Mouse (Mus musculus) heart, embryonic 15.5 days (tissue): ENCODE results near the gene Rbm6. TPM values are rescaled to one million over a fixed set of nuclear protein-coding genes. Genes with fewer than 3 reads are reported as not detected.

ENCODE experiments used
- ATAC-seq: fragments of 200-750 bp; cut with Nextera tagmentation; replicated peaks from 2 replicates; pipeline ENCODE4 v1.8.0; 2017; ENCODE audit warnings: low read depth, moderate TSS enrichment; ENCODE audit not compliant: insufficient number of reproducible peaks, insufficient read depth, low FRiP score
- H3K27ac ChIP-seq: fragments of 300-500 bp; sonication (generic); 2 replicates; pipeline ENCODE4 v1.5.1; 2015; ENCODE audit warnings: mild to moderate bottlenecking, inconsistent platforms
- H3K27me3 ChIP-seq: fragments of 300-500 bp; sonication (generic); 2 replicates; pipeline ENCODE4 v1.6.1; 2015; ENCODE audit warnings: inconsistent platforms
- H3K36me3 ChIP-seq: fragments of 300-500 bp; sonication (generic); 2 replicates; pipeline ENCODE4 v1.6.1; 2015; ENCODE audit warnings: mild to moderate bottlenecking, inconsistent platforms
- H3K4me1 ChIP-seq: fragments of 300-500 bp; sonication (generic); replicated peaks from 2 replicates; pipeline ENCODE4 v1.6.1; 2015; ENCODE audit warnings: inconsistent platforms
- H3K4me2 ChIP-seq: fragments of 300-500 bp; sonication (generic); 2 replicates; pipeline ENCODE4 v1.6.1; 2015; ENCODE audit warnings: inconsistent platforms, mild to moderate bottlenecking, moderate library complexity
- H3K4me3 ChIP-seq: fragments of 300-500 bp; sonication (generic); 2 replicates; pipeline ENCODE4 v1.5.1; 2015; ENCODE audit warnings: mild to moderate bottlenecking, inconsistent platforms
- H3K9ac ChIP-seq: fragments of 300-500 bp; sonication (generic); 2 replicates; pipeline ENCODE4 v1.6.1; 2015; ENCODE audit warnings: mild to moderate bottlenecking, inconsistent platforms
- H3K9me3 ChIP-seq: fragments of 300-500 bp; sonication (generic); replicated peaks from 2 replicates; pipeline ENCODE4 v1.6.1; 2016; ENCODE audit warnings: inconsistent platforms
- WGBS: fragments of 180-500 bp; shearing (Covaris S2); methylation state at CpG from one replicate; pipeline ENCODE4 v1.1.7; 2015; ENCODE audit warnings: mixed read lengths; 5-methylcytosine and 5-hydroxymethylcytosine counted together
- polyA plus RNA-seq: library from polyadenylated mRNA; unstranded; fragments of >200 nt; fragmentation: Nextera tagmentation; extraction: Ambion mirVana; gene quantifications from 2 replicates; pipeline ENCODE4 v1.2.1, GENCODE M21; 2015

Rbm6 gene
- polyA plus RNA-seq, 1 experiment from 2014 or later = 43.2 TPM

- no peak overlapping the region for H3K4me3 ChIP-seq
- H3K9ac ChIP-seq = no peak overlapping the region
- no peak overlapping the region for H3K4me2 ChIP-seq
- H3K9me3 ChIP-seq = no peaks in the 10 kb centered on the region
- 0 out of 2 replicates have a peak, but pooled peaks cover 8% of the 10 kb centered on the region for H3K4me1 ChIP-seq
- H3K36me3 ChIP-seq = peaks cover 97% of the 10 kb centered on the region
- no peak overlapping the region for H3K27ac ChIP-seq
- no peaks in the 10 kb centered on the region for H3K27me3 ChIP-seq
- ATAC-seq = no peak
- 93% methylated on average over 1 of the region's 1 CpGs for WGBS
Observed at GRCm38 (mm10) chr9:107747310-107747709, 125.7 kb downstream of the Rbm6 start.

GRCm38 (mm10) chr9:107746679-107747078 is 126.4 kb downstream of the Rbm6 start:
- Histone ChIP-seq H3K4me3 (no peak overlapping the region), H3K4me2 (no peak overlapping the region), H3K9ac (no peak overlapping the region), H3K36me3 (peaks cover 97% of the 10 kb centered on the region), H3K4me1 (0 out of 2 replicates have a peak, but pooled peaks cover 8% of the 10 kb centered on the region), H3K27ac (no peak overlapping the region), H3K27me3 (no peaks in the 10 kb centered on the region), H3K9me3 (no peaks in the 10 kb centered on the region)
- ATAC-seq = no peak
- 93% methylated on average over 3 of the region's 3 CpGs for WGBS

- WGBS = 92% methylated on average over 6 of the region's 6 CpGs
- ATAC-seq = no peak
Observed at GRCm38 (mm10) chr9:107744061-107744460, 129.0 kb downstream of the Rbm6 start.

GRCm38 (mm10) chr9:107738841-107739202 is 134.2 kb downstream of the Rbm6 start:
- peak; percentile 36; the same call in 1 of the 2 replicates for ATAC-seq
- no peak overlapping the region for H3K4me2 ChIP-seq
- no peaks in the 10 kb centered on the region for H3K9me3 ChIP-seq
- H3K9ac ChIP-seq = no peak overlapping the region
- H3K27ac ChIP-seq = no peak overlapping the region
- H3K4me3 ChIP-seq = no peak overlapping the region
- peaks cover 27% of the 10 kb centered on the region for H3K27me3 ChIP-seq
- peaks cover 54% of the 10 kb centered on the region for H3K36me3 ChIP-seq
- 53% methylated on average over 4 of the region's 4 CpGs for WGBS
- peaks cover 24% of the 10 kb centered on the region for H3K4me1 ChIP-seq

More at GRCm38 (mm10) chr9:107744061-107744460, 129.0 kb downstream of the Rbm6 start:
- Histone ChIP-seq H3K27me3 (no peaks in the 10 kb centered on the region), H3K4me1 (0 out of 2 replicates have a peak, but pooled peaks cover 7% of the 10 kb centered on the region), H3K36me3 (peaks cover 97% of the 10 kb centered on the region), H3K4me2 (no peak overlapping the region), H3K4me3 (no peak overlapping the region), H3K9ac (no peak overlapping the region), H3K27ac (no peak overlapping the region), H3K9me3 (no peaks in the 10 kb centered on the region)

GRCm38 (mm10) chr9:107738020-107738840 is 134.8 kb downstream of the Rbm6 start:
- no peak overlapping the region for H3K4me2 ChIP-seq
- no peak overlapping the region for H3K9ac ChIP-seq
- H3K4me1 ChIP-seq = peaks cover 24% of the 10 kb centered on the region
- peaks cover 48% of the 10 kb centered on the region for H3K36me3 ChIP-seq
- no peak overlapping the region for H3K4me3 ChIP-seq
- no peaks in the 10 kb centered on the region for H3K9me3 ChIP-seq
- H3K27me3 ChIP-seq = peaks cover 27% of the 10 kb centered on the region
- WGBS = 22% methylated on average over 7 of the region's 7 CpGs
- no peak overlapping the region for H3K27ac ChIP-seq
- peak; percentile 51 for ATAC-seq

GRCm38 (mm10) chr9:107736185-107736485 is 136.9 kb downstream of the Rbm6 start:
- Histone ChIP-seq H3K9ac (no peak overlapping the region), H3K9me3 (no peaks in the 10 kb centered on the region), H3K4me2 (peak overlapping the region; percentile 21), H3K36me3 (peaks cover 27% of the 10 kb centered on the region), H3K4me3 (no peak overlapping the region), H3K27ac (no peak overlapping the region), H3K27me3 (peaks cover 27% of the 10 kb centered on the region), H3K4me1 (peaks cover 24% of the 10 kb centered on the region)
- ATAC-seq = no peak
- 1% methylated on average over 7 of the region's 7 CpGs for WGBS

- Histone ChIP-seq H3K9ac (no peak overlapping the region), H3K4me1 (peaks cover 24% of the 10 kb centered on the region), H3K4me2 (peak overlapping the region; percentile 21), H3K9me3 (no peaks in the 10 kb centered on the region), H3K36me3 (peaks cover 22% of the 10 kb centered on the region), H3K27me3 (peaks cover 27% of the 10 kb centered on the region), H3K4me3 (no peak overlapping the region), H3K27ac (no peak overlapping the region)
- 8% methylated on average over 17 of the region's 17 CpGs for WGBS
- no peak for ATAC-seq
Observed at GRCm38 (mm10) chr9:107735356-107736184, 137.5 kb downstream of the Rbm6 start.

GRCm38 (mm10) chr9:107734567-107734971 is 138.5 kb downstream of the Rbm6 start:
- no peak overlapping the region for H3K9ac ChIP-seq
- 28% methylated on average over 7 of the region's 7 CpGs for WGBS

GRCm38 (mm10) chr9:107729709-107730108 is 143.3 kb downstream of the Rbm6 start:
- Histone ChIP-seq H3K27me3 (peaks cover 6% of the 10 kb centered on the region), H3K9ac (no peak overlapping the region), H3K9me3 (no peaks in the 10 kb centered on the region), H3K4me2 (no peak overlapping the region), H3K36me3 (no peaks in the 10 kb centered on the region), H3K27ac (no peak overlapping the region), H3K4me1 (peaks cover 6% of the 10 kb centered on the region; the same call in 1 of the 2 replicates), H3K4me3 (no peak overlapping the region)
- WGBS = 61% methylated on average over 3 of the region's 3 CpGs
- ATAC-seq = no peak

More at GRCm38 (mm10) chr9:107734567-107734971, 138.5 kb downstream of the Rbm6 start:
- no peak overlapping the region for H3K4me3 ChIP-seq
- H3K36me3 ChIP-seq = peaks cover 12% of the 10 kb centered on the region
- H3K27me3 ChIP-seq = peaks cover 27% of the 10 kb centered on the region
- H3K9me3 ChIP-seq = no peaks in the 10 kb centered on the region
- H3K27ac ChIP-seq = no peak overlapping the region
- H3K4me1 ChIP-seq = peaks cover 24% of the 10 kb centered on the region
- no peak overlapping the region for H3K4me2 ChIP-seq
- no peak for ATAC-seq

- H3K4me2 ChIP-seq = no peak overlapping the region
- H3K27me3 ChIP-seq = peaks cover 1% of the 10 kb centered on the region; the same call in 1 of the 2 replicates
- WGBS = 42% methylated on average over 6 of the region's 6 CpGs
- no peak overlapping the region for H3K9ac ChIP-seq
- no peaks in the 10 kb centered on the region for H3K36me3 ChIP-seq
- H3K9me3 ChIP-seq = no peaks in the 10 kb centered on the region
- no peak overlapping the region for H3K27ac ChIP-seq
- H3K4me3 ChIP-seq = no peak overlapping the region
- ATAC-seq = no peak
- peaks cover 9% of the 10 kb centered on the region for H3K4me1 ChIP-seq
Observed at GRCm38 (mm10) chr9:107728919-107729670, 143.9 kb downstream of the Rbm6 start.

GRCm38 (mm10) chr9:107727041-107727440 is 146.0 kb downstream of the Rbm6 start:
- Histone ChIP-seq H3K4me3 (no peak overlapping the region), H3K4me1 (peaks cover 21% of the 10 kb centered on the region), H3K27ac (no peak overlapping the region), H3K36me3 (no peaks in the 10 kb centered on the region), H3K4me2 (no peak overlapping the region), H3K9ac (no peak overlapping the region), H3K27me3 (peaks cover 2% of the 10 kb centered on the region; the same call in 1 of the 2 replicates), H3K9me3 (no peaks in the 10 kb centered on the region)
- 46% methylated on average over 3 of the region's 3 CpGs for WGBS
- no peak for ATAC-seq
